Mouse (Mus musculus) frontal cortex, postnatal 10 days (tissue): ENCODE data around the gene Srrm4.

Source experiments
- DNase-seq, 2 experiments: peaks; one replicate each; pipeline ENCODE4 v3.0.0; 2022; ENCODE audit warnings: low spot score in 2 of 2, mixed read lengths in 1 of 2

Srrm4 gene

DNA sequence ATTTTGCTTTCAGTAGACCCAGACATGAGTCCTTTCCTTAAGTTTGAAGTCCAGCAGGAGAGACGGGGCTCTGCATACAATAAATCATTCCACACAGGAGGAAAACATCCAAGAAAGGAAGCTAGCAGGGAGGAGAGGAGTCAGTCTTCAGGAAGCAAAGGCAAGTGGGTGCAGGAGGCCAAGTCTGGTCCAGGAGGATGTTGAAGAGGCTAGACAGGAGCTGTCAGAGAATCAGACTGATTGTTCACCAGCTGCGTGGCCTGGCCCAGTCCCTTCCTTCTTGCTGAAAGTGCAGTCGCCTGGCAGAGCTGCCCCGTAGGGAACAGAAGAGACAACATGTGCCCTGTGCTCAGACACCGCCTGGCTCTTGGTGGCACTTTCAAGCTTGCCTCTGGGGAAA, 100.8 kb downstream of the Srrm4 start:
- DNase-seq, result no peak

DNA sequence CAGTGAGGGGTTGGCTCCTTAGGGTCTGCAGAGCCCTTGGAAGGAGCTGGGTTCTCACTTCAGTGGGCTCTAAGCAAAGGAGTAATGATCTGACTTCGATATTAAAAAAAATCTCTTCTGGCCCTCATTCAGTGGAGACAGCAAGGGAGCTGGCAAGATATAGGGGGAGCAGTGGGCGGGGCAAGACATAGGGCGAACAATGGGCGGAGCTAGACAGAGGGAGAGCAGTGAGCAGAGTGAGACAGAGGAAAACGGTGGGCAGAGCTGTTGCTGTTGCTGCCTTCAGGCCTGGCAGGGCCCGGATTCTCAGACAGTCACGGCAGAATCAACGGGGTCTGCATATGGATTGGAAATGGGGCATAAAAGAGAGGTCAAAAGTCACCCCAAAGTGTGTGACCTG, 102.0 kb downstream of the Srrm4 start:
- no peak for DNase-seq

GRCm38 (mm10) chr5:116486135-116486534, 105.5 kb downstream of the Srrm4 start:
- DNase-seq, result no peak

DNA sequence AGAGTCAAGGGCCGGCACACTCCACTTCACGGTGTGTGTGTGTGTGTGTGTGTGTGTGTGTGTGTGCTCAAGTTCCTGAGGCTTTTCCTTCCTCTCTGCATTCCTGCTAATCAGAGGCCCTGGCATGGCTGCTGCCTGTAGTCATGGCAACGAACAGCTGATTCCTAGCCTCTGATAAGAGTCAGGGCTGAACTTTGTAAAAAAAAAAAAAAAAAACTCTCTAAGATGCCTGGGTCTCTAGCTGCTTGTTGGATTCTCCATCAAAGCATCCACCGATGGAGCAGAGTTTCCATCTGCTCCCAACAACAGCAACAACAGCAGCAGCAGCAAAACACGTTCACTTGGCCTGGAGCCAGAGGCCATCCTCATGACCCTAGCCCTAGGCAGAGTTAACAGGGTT, 106.5 kb downstream of the Srrm4 start:
- DNase-seq, result no peak

- no peak for DNase-seq
These were observed 107.4 kb downstream of the Srrm4 start for GRCm38 (mm10) chr5:116484236-116484635.

DNA sequence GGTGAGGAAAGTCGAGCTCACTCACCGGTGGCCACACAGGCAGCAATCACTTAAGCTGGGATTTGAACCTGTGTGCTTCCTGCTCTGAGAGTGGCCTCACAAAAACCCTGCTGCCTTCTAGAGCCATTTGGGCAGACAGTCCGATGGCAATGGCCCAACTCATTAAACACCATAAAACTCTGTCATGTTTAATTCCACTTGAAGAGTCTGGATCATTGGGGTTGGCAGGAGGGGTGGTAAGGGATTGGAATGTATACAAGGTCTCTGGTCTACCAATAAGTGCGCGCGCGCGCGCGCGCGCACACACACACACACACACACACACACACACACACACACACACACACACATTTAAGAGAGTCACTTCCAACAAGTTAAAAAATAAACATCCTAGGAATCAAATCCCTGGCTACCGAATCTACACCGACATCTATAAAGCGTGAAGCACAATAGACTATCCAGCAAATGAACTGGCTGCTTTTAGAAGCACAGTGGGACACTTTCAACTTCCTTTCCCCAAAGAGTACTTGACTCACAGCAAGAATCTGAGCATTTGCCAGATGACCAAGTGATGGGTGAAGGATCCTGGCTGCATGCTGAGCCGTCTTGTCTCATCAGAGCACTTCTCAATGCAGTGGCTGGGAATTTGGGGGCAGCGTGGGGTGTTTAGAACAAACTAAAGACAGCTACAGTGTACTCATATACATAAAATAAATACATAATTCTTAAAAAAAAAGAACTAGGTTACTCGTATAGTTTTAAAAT, 112.8 kb downstream of the Srrm4 start:
- DNase-seq, result no peak

GRCm38 (mm10) chr5:116476006-116476405, 115.6 kb downstream of the Srrm4 start:
- DNase-seq, result no peak

- DNase-seq, result no peak
These were observed 130.1 kb downstream of the Srrm4 start for GRCm38 (mm10) chr5:116461354-116462042.

- DNase-seq, result no peak
These were observed 131.6 kb downstream of the Srrm4 start for GRCm38 (mm10) chr5:116459970-116460369.

DNA sequence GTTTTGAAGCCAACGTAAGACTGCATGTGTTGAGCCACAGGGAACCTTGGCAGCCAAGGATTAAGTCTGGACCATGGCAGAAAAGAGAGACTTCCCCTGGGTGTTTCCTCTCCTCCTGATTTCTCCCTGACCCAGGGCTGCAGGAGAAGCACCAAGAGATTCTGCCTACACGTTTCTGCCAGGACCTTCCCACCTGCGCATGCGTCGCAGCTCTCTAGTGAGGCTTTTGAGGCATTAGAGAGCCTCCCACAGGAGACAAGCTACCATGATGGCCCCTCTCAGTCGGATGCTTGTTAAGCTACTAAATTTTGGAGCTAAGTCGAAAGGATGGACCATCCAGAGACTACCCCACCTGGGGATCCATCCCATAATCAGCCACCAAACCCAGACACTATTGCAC, 133.8 kb downstream of the Srrm4 start:
- DNase-seq, result no peak

DNA sequence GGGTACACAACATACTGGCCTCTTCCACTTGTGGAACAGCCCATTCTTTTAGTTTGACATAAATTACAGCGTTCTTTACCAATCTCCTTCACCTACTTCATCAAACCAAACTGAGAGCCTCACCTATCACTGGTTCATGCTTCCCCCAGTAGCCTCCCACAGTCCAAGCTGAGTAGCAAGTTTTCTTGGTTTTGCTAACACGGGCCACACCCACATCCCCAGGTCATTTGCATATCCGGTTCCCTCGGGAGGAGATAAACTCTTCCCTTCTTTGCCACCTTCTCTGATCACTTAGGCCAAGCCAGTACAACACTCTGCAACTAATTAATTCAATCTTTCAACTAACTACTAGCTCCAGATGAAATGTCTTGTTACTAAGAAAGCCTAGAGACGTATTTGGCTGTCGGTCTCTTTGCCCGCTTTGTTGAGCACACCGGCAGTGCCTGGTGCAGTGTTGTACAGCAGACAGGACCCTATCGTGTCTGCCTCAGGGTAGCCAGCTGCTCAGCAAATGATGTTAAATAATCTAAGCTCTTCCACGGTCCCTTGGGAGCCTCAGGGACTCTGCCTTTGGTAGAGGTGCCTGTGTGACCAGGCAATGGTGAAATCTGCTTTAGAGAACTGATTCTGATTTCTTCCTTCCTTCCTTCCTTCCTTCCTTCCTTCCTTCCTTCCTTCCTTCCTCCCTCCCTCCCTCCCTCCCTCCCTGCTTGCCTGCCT, 134.7 kb downstream of the Srrm4 start:
- DNase-seq, result no peak

DNA sequence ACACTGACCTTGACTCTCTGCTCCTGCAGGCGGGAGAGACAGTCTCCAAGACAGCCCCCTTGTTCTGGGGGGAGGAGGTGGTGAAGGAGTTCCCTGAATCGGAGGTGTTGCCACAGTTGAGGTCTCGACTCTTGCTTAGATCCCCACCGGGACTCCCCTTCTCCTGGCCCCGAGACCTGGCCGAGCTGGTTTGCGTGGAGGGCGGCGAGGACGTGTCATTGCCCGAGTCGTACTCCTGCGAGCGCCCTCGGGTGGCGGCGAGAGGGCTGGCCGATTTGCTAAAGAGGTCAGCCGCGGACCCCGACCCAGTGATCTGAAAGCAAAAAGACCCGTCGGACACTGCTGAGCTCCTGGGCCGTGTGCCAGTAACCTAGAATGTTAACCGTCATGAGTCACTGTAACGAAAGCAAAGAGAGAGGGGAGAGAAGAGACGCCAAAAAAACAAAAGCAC, 138.2 kb downstream of the Srrm4 start:
- peak in 1 of 2 experiments; percentile 53 for DNase-seq

DNA sequence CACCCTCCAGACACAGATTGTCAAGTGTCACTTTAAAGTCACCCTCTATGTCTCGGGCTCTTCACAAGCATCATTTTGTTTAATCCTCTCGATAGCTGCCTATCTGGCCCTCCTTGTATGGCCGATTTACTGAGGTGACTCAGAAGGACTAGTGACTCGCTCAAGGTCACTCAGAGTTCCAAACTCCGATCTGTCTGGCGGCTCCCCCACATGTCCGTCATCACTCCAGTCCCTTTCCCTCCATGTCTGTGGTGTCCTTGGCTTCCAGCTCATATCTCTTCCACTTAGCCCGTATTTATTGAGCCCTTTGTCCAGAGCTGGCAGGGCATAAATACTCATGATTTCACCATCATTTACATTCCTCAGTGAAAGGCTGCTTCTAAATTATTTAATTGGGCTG, 140.7 kb downstream of the Srrm4 start:
- DNase-seq, result no peak

DNA sequence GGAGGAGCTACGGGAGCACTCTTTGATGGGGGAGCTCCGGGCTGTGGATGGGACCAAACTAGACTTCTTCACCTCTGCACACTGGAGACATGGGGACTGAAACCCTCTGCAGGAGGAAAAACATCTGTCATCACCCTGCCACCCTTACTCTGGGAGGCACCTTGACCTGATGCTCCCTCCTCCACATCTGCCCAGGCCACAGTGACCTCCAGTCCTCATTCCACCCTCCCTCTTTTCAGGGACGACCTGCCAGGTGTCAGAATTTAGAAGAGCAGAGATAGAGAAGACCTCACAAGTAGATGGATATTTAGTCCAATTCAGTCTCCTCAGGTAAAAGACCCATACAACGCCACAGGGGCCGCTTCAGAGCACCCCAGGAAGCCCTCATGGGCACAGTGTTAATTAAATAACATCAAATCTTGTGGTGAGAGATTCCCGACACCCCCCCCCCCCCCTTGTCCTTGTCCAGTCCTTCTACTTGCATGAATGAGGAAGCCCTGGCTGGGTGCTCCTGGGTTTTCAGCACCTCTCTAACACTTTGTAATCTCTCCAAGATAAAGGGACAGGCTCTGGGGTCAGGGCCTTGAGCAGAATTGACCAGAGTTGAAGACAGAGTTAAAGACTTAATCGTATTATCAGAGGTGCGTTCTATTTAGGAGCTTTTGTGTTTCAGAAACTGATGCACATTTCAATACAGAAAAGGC, 141.9 kb downstream of the Srrm4 start:
- no peak for DNase-seq

DNA sequence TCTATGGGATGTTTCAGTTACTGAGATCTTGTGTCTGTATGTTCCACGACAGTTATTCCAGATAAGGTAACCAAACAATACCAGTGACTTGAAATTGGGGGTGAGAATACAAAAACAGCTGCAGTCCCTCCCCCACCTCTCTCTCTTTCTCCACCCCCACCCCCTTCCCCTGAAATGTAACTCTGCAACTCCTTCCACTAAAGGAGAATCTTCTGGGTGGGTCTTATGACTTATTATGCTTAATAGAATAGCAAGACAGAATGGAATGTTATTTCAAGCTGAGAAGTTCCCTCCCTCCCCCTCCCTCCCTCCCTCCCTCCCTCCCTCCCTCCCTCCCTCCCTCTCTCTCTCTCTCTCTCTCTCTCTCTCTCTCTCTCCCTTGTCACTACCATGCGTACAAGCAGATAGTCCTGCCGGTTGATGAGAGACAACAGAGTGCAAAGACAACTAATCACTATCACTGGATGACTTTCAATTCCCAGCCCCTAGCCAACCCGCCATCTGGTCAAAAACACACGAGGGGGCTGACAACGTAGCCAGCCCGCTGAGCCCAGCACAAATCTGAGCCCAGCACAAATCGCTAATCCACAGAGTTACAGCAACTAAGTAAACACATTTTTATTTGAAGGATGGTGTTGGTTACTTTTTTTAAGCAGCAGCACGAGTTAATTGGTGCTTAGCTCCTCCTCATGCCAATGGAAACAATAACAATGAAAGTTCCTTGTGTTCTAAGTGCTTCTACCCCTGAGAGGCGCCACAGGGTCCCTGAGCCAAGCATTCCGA, 143.0 kb downstream of the Srrm4 start:
- no peak for DNase-seq

DNA sequence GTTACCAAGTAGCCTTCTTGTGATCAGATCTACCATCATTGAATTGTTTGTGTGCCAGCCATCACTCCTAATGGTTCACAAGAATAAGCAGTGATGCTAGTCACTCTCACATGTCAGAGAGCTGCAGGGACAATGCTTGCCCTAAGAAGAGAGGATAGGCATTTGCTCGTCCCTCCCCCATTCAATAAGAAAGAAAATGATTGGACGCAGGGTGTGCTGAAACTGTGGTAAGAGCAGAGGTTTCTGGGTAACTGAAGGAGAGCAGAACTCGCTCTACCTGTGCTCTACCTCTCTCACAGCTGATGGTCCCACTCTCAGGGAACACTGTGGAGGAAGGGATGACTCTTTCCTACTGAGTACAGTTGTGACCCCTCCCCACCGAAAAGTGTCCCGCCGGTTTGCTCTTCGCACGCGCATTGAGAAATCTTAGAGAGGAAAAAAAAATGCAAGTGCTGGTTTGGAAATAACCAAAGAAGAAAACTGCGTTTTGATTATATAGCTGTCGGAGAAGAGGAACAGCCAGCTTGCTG, 143.7 kb downstream of the Srrm4 start:
- no peak for DNase-seq

- no peak for DNase-seq
These were observed 145.1 kb downstream of the Srrm4 start for GRCm38 (mm10) chr5:116446552-116446951.

DNA sequence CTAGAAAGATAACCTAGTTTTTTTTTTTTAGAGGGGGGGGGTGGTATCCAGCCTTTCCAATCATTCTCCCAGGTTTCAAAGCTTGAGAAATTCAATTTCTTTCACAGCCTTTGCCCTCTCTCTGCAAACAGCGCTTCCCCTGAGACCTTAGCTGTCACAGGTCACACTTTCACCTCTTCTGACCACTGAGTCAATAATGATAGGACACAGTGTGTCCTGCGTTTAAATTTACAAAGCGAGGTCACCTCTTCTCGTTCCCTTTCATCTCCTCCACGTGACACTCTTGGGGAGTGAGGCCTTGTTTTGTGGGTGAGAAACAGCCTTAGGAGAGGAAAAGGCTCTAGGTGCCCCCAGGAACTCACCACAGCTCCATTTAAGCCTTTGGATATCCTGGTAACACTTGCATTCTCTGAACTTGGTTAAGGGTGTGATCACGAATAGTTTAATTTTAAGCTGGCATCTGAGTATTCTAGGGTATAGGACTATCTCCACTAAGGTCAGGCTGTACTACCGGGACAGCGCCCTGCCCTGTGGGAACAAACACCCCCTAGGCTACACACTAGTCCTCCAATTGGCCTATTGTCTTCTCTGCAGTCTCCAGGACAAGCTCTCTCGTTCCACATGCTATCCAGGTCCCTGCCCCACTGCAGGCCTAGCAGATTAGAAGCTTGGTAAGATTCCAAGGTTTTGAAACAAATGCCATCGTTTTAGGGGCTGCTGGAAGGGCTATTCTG, 145.8 kb downstream of the Srrm4 start:
- no peak for DNase-seq

GRCm38 (mm10) chr5:116444517-116444916, 147.1 kb downstream of the Srrm4 start:
- no peak for DNase-seq

- no peak for DNase-seq
These were observed 148.1 kb downstream of the Srrm4 start for GRCm38 (mm10) chr5:116443459-116443940.
